Mouse (Mus musculus) embryonic facial prominence, embryonic 12.5 days (tissue): ENCODE results near the gene Psmb9. TPM values are rescaled to one million over a fixed set of nuclear protein-coding genes. Genes with fewer than 3 reads are reported as not detected.

ENCODE experiments used
- ATAC-seq: fragments of 200-750 bp; cut with Nextera tagmentation; 2 replicates; pipeline ENCODE4 v1.8.0; 2017; ENCODE audit not compliant: insufficient number of reproducible peaks, insufficient read depth, low FRiP score, low TSS enrichment
- H3K27ac ChIP-seq: fragments of 300-500 bp; sonication (generic); 2 replicates; pipeline ENCODE4 v1.5.1; 2016; ENCODE audit warnings: mild to moderate bottlenecking
- H3K27me3 ChIP-seq: fragments of 300-500 bp; sonication (generic); 2 replicates; pipeline ENCODE4 v1.6.1; 2016; ENCODE audit warnings: mild to moderate bottlenecking, moderate library complexity
- H3K36me3 ChIP-seq: fragments of 300-500 bp; sonication (generic); 2 replicates; pipeline ENCODE4 v1.6.1; 2016; ENCODE audit warnings: mild to moderate bottlenecking
- H3K4me1 ChIP-seq: fragments of 300-500 bp; sonication (generic); 2 replicates; pipeline ENCODE4 v1.6.1; 2016
- H3K4me2 ChIP-seq: fragments of 300-500 bp; sonication (generic); replicated peaks from 2 replicates; pipeline ENCODE4 v1.6.1; 2016; ENCODE audit warnings: mild to moderate bottlenecking, moderate library complexity
- H3K4me3 ChIP-seq: fragments of 300-500 bp; sonication (generic); 2 replicates; pipeline ENCODE4 v1.5.1; 2016; ENCODE audit warnings: mild to moderate bottlenecking
- H3K9ac ChIP-seq: fragments of 300-500 bp; sonication (generic); 2 replicates; pipeline ENCODE4 v1.6.1; 2016; ENCODE audit warnings: mild to moderate bottlenecking, moderate library complexity
- H3K9me3 ChIP-seq: fragments of 300-500 bp; sonication (generic); 2 replicates; pipeline ENCODE4 v1.6.1; 2016; ENCODE audit warnings: mild to moderate bottlenecking, moderate library complexity
- WGBS: fragments of 180-500 bp; shearing (Covaris S2); methylation state at CpG from one replicate; pipeline ENCODE4 v1.1.7; 2016; 5-methylcytosine and 5-hydroxymethylcytosine counted together
- polyA plus RNA-seq: library from polyadenylated mRNA; unstranded; fragments of >200 nt; fragmentation: Nextera tagmentation; extraction: Ambion mirVana; gene quantifications from 2 replicates; pipeline ENCODE4 v1.2.1, GENCODE M21; 2016

The Psmb9 gene
- polyA plus RNA-seq, 1 experiment from 2014 or later: 2.0 TPM

GRCm38 (mm10) chr17:34179019-34179418 lies 8.5 kb downstream of the Psmb9 start:
- 59% methylated on average over 6 of the region's 6 CpGs for WGBS
- Histone ChIP-seq H3K27me3 (peaks cover 15% of the 10 kb centered on the region; the same call in 1 of the 2 replicates), H3K4me2 (no peak overlapping the region), H3K36me3 (no peaks in the 10 kb centered on the region), H3K27ac (no peak overlapping the region), H3K4me3 (no peak overlapping the region), H3K9me3 (peaks cover 7% of the 10 kb centered on the region; the same call in 1 of the 2 replicates), H3K4me1 (no peaks in the 10 kb centered on the region), H3K9ac (no peak overlapping the region)
- ATAC-seq: no peak

- Histone ChIP-seq H3K4me2 (no peak overlapping the region), H3K4me1 (no peaks in the 10 kb centered on the region), H3K4me3 (no peak overlapping the region), H3K27me3 (no peaks in the 10 kb centered on the region), H3K9me3 (peaks cover 10% of the 10 kb centered on the region; the same call in 1 of the 2 replicates), H3K9ac (no peak overlapping the region), H3K27ac (no peak overlapping the region), H3K36me3 (no peaks in the 10 kb centered on the region)
- WGBS: 64% methylated on average over 4 of the region's 4 CpGs
- no peak for ATAC-seq
Observed at GRCm38 (mm10) chr17:34177179-34177578, 10.4 kb downstream of the Psmb9 start.

DNA sequence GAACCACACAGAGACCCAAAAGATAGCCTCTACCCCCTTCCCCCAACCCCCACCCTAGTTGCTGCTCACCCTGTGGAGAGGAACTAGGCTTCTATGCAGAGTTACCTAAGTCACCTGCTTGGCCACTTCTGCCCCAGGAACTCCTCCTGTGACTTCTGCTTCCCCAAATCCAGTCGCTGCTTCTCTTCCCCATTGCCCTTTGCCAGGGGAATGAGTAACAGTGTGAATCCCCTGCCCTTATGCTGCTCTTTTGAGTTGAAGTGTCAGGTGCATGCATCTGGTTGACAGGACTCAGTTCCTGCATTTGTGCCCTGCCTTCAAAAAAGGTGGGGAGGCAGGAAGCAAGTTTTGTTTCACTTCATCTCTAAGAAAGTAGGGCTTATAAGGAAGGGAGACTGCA lies 13.5 kb downstream of the Psmb9 start:
- WGBS: 41% methylated on average over 1 of the region's 1 CpGs
- no peak overlapping the region for H3K9ac ChIP-seq
- ATAC-seq: no peak
- no peak overlapping the region for H3K4me2 ChIP-seq
- no peaks in the 10 kb centered on the region for H3K4me1 ChIP-seq
- H3K27ac ChIP-seq: no peak overlapping the region
- H3K27me3 ChIP-seq: no peaks in the 10 kb centered on the region
- H3K9me3 ChIP-seq: peaks cover 10% of the 10 kb centered on the region; the same call in 1 of the 2 replicates
- no peaks in the 10 kb centered on the region for H3K36me3 ChIP-seq
- no peak overlapping the region for H3K4me3 ChIP-seq

- no peak for ATAC-seq
- no peak overlapping the region for H3K4me2 ChIP-seq
- H3K9me3 ChIP-seq: peaks cover 10% of the 10 kb centered on the region; the same call in 1 of the 2 replicates
- 90% methylated on average over 5 of the region's 5 CpGs for WGBS
- no peak overlapping the region for H3K4me3 ChIP-seq
- no peaks in the 10 kb centered on the region for H3K27me3 ChIP-seq
- H3K27ac ChIP-seq: no peak overlapping the region
- H3K36me3 ChIP-seq: no peaks in the 10 kb centered on the region
- no peaks in the 10 kb centered on the region for H3K4me1 ChIP-seq
- H3K9ac ChIP-seq: no peak overlapping the region
Observed at GRCm38 (mm10) chr17:34172528-34172927, 15.0 kb downstream of the Psmb9 start.

- 43% methylated on average over 13 of the region's 13 CpGs for WGBS
- no peak overlapping the region for H3K27ac ChIP-seq
- no peaks in the 10 kb centered on the region for H3K36me3 ChIP-seq
- no peak overlapping the region for H3K9ac ChIP-seq
- ATAC-seq: no peak
- H3K9me3 ChIP-seq: 0 out of 2 replicates have a peak, but pooled peaks cover 3% of the 10 kb centered on the region
- H3K4me2 ChIP-seq: no peak overlapping the region
- no peak overlapping the region for H3K4me3 ChIP-seq
- no peaks in the 10 kb centered on the region for H3K4me1 ChIP-seq
- no peaks in the 10 kb centered on the region for H3K27me3 ChIP-seq
Observed at GRCm38 (mm10) chr17:34170877-34171498, 16.6 kb downstream of the Psmb9 start.

DNA sequence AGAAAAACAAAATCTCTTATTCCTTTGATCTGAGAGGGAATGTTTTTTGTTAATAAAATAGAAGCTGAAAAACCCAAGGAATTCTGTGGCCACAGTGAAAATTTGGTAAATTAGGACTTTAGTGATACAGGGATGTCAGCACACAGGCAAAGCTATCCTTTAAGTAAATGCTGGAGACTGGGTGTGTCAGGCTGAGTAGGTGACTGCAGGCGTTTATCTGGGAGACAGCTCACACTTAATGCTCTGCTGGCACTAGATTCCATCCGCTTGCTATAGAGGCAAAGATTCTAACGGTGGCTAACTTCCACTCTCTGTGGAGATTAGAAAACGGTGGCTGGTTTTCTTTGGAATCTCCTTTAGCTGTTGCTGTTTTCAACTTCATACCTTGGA lies 17.1 kb downstream of the Psmb9 start:
- no peaks in the 10 kb centered on the region for H3K4me1 ChIP-seq
- no peaks in the 10 kb centered on the region for H3K36me3 ChIP-seq
- H3K9ac ChIP-seq: no peak overlapping the region
- no peak for ATAC-seq
- H3K4me3 ChIP-seq: no peak overlapping the region
- no peak overlapping the region for H3K27ac ChIP-seq
- H3K4me2 ChIP-seq: no peak overlapping the region
- no peaks in the 10 kb centered on the region for H3K27me3 ChIP-seq
- 0 out of 2 replicates have a peak, but pooled peaks cover 3% of the 10 kb centered on the region for H3K9me3 ChIP-seq
- 28% methylated on average over 4 of the region's 4 CpGs for WGBS

GRCm38 (mm10) chr17:34169279-34169678 lies 18.3 kb downstream of the Psmb9 start:
- no peak overlapping the region for H3K4me2 ChIP-seq
- WGBS: 3% methylated on average over 2 of the region's 2 CpGs
- no peak overlapping the region for H3K9ac ChIP-seq

GRCm38 (mm10) chr17:34165033-34165730 lies 22.4 kb downstream of the Psmb9 start:
- no peaks in the 10 kb centered on the region for H3K36me3 ChIP-seq
- H3K4me3 ChIP-seq: no peak overlapping the region
- no peak overlapping the region for H3K27ac ChIP-seq
- no peak for ATAC-seq
- no peak overlapping the region for H3K9ac ChIP-seq
- no peak overlapping the region for H3K4me2 ChIP-seq
- no peaks in the 10 kb centered on the region for H3K4me1 ChIP-seq
- 87% methylated on average over 6 of the region's 6 CpGs for WGBS
- H3K27me3 ChIP-seq: no peaks in the 10 kb centered on the region
- H3K9me3 ChIP-seq: no peaks in the 10 kb centered on the region

More at GRCm38 (mm10) chr17:34169279-34169678, 18.3 kb downstream of the Psmb9 start:
- ATAC-seq: no peak
- Histone ChIP-seq H3K4me1 (no peaks in the 10 kb centered on the region), H3K27ac (no peak overlapping the region), H3K4me3 (no peak overlapping the region), H3K27me3 (no peaks in the 10 kb centered on the region), H3K36me3 (no peaks in the 10 kb centered on the region), H3K9me3 (0 out of 2 replicates have a peak, but pooled peaks cover 3% of the 10 kb centered on the region)

GRCm38 (mm10) chr17:34164202-34164895 lies 23.2 kb downstream of the Psmb9 start:
- Histone ChIP-seq H3K9ac (no peak overlapping the region), H3K27ac (no peak overlapping the region), H3K9me3 (no peaks in the 10 kb centered on the region), H3K27me3 (no peaks in the 10 kb centered on the region), H3K36me3 (no peaks in the 10 kb centered on the region), H3K4me1 (no peaks in the 10 kb centered on the region), H3K4me2 (no peak overlapping the region), H3K4me3 (no peak overlapping the region)
- no peak for ATAC-seq
- WGBS: 35% methylated on average over 9 of the region's 9 CpGs

- no peak overlapping the region for H3K27ac ChIP-seq
- no peak overlapping the region for H3K9ac ChIP-seq
- H3K4me2 ChIP-seq: no peak overlapping the region
- H3K36me3 ChIP-seq: no peaks in the 10 kb centered on the region
- no peaks in the 10 kb centered on the region for H3K4me1 ChIP-seq
- 53% methylated on average over 5 of the region's 5 CpGs for WGBS
- no peaks in the 10 kb centered on the region for H3K9me3 ChIP-seq
- no peak for ATAC-seq
- no peaks in the 10 kb centered on the region; the same call in 1 of the 2 replicates for H3K27me3 ChIP-seq
- H3K4me3 ChIP-seq: no peak overlapping the region
Observed at GRCm38 (mm10) chr17:34155534-34155933, 32.0 kb downstream of the Psmb9 start.

- Histone ChIP-seq H3K4me1 (no peaks in the 10 kb centered on the region), H3K9ac (no peak within 1 kb of the TSS), H3K36me3 (no peaks in the 10 kb centered on the region), H3K9me3 (no peaks in the 10 kb centered on the region), H3K27ac (no peak within 1 kb of the TSS), H3K27me3 (no peaks in the 10 kb centered on the region; the same call in 1 of the 2 replicates), H3K4me2 (no peak within 1 kb of the TSS), H3K4me3 (no peak within 1 kb of the TSS)
- 58% methylated on average over 4 of the region's 4 CpGs for WGBS
- ATAC-seq: no peak
Observed at GRCm38 (mm10) chr17:34152923-34153322, 34.6 kb downstream of the Psmb9 start, which contains the start of gene H2-DMb1. Gene H2-DMb1 (plus strand): TSS chr17:34153072.
